Mouse (Mus musculus) small intestine, adult 2 months (tissue): ENCODE data around the gene Hist1h4j.

Experiments
- CTCF ChIP-seq: fragments of 200-500 bp; IDR thresholded peaks from 2 replicates; pipeline ENCODE4 v1.5.1; 2012; ENCODE audit warnings: low read depth, mild to moderate bottlenecking, control low read depth, inconsistent platforms, low read length, moderate library complexity, mixed read lengths; ENCODE audit not compliant: insufficient replicate concordance, insufficient read length; ENCODE audit errors: extremely low read depth
- POLR2A ChIP-seq: fragments of 200-500 bp; IDR thresholded peaks from 2 replicates; pipeline ENCODE4 v1.6.1; 2012; ENCODE audit warnings: low read depth, mild to moderate bottlenecking, control low read depth, inconsistent platforms, low read length, moderate library complexity

DNA sequence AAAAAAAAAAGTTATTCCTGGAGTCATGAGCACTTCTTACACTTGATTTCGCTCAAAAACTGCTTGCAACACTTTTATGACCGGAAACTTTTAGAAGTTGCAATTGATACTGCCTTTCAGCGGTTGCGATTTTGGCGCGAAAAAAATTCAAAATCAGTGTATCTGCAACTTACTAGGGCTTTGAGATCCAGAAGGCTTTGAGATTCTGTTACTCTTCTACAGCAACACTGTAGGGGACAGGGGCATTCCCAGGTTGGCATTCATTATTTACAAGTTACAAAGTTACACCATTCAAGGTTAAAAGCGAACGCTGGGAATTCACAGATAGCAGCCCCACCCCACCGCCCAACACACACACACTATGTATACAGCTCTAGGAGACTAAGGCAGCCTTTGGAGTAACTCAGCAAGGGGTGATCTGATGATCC lies 48.9 kb downstream of the Hist1h4j start:
- TF ChIP-seq CTCF, result no peak
- TF ChIP-seq POLR2A, result no peak
